9 mouse cellular contexts compared by ENCODE assay signal in the genomic region with DNA sequence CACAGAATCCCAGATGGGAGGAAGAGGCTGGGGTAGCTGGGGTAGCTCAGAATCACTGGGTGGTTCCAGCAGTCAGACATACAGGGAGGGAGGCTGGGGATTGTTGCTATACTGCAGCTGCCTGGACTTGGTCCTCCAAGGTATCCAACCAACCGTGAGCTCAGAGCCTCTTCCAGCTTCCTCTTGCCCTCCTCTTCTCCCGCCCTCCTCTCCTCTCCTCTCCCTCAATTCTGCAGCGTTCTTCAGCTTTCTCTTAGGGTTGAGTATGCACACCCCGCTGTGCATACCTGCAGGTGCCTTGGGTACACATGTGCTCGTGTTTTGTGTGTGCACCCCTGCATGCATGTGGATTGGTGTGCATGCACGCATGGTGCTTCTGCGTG.
DNase-seq lines count a peak whose midpoint lies in the region; ATAC-seq and TF ChIP-seq lines count a peak whose summit lies in the region.
"Had no signal": no experiment of that assay in that cellular context is flagged by ENCODE, and none has a peak within 500 bp of the region (broad histone marks: within the 10 kb centered on the region; RNA-seq: fewer than 3 reads in every experiment).

No protein-coding gene starts in this region.

- H3K27ac ChIP-seq in gastrocnemius, adult 2 months = no peak overlapping the region
- H3K27ac ChIP-seq in forebrain, embryonic 16.5 days (ENCODE audit: low read length) = peak overlapping the region; percentile 99
- 0 out of 2 replicates have a peak overlapping the region, but pooled peaks have one; percentile 9 for H3K27ac ChIP-seq in liver, embryonic 13.5 days

- peaks cover 37% of the 10 kb centered on the region for H3K4me1 ChIP-seq in E14TG2a.4 (replicated peaks; ENCODE audit: low read depth, low read length)
- peaks cover 23% of the 10 kb centered on the region for H3K4me1 ChIP-seq in forebrain, embryonic 16.5 days (replicated peaks; ENCODE audit: control insufficient read depth, insufficient read depth, low read length)
- H3K4me1 ChIP-seq in liver, embryonic 13.5 days (replicated peaks) = peaks cover 12% of the 10 kb centered on the region

- peak; percentile 42 for ATAC-seq in forebrain, embryonic 16.5 days
- ATAC-seq in liver, embryonic 13.5 days (ENCODE audit: low read depth) = no peak
- ATAC-seq: inflammation-experienced regulatory T-cells, adult 6 months had no signal

- intact Hi-C loops in gastrocnemius, adult 2 months (cut with DNase I) = no loop called here

- H3K4me3 ChIP-seq in gastrocnemius, adult 2 months = peak overlapping the region; percentile 71
- peak overlapping the region; percentile 70 for H3K4me3 ChIP-seq in E14TG2a.4 (replicated peaks; ENCODE audit: low read length)
- H3K4me3 ChIP-seq in forebrain, embryonic 16.5 days (replicated peaks; ENCODE audit: low read length) = peak overlapping the region; percentile 33
- H3K4me3 ChIP-seq in liver, embryonic 13.5 days (replicated peaks) = peak overlapping the region; percentile 32

- 3% methylated on average over 7 of the region's 7 CpGs for WGBS in forebrain, embryonic 16.5 days
- WGBS in liver, embryonic 13.5 days (ENCODE audit: insufficient replicate concordance) = 3% methylated on average over 7 of the region's 7 CpGs

- H3K36me3 ChIP-seq in E14TG2a.4 (ENCODE audit: insufficient read depth, low read length) = no peaks in the 10 kb centered on the region
- no peaks in the 10 kb centered on the region for H3K36me3 ChIP-seq in forebrain, embryonic 16.5 days (ENCODE audit: control insufficient read depth, insufficient read depth)
- H3K36me3 ChIP-seq in liver, embryonic 13.5 days = no peaks in the 10 kb centered on the region

- peaks cover 14% of the 10 kb centered on the region; the same call in 1 of the 2 replicates for H3K9me3 ChIP-seq in E14TG2a.4 (ENCODE audit: low read length)
- no peaks in the 10 kb centered on the region for H3K9me3 ChIP-seq in forebrain, embryonic 16.5 days (ENCODE audit: control insufficient read depth, low read length)
- H3K9me3 ChIP-seq in liver, embryonic 13.5 days (replicated peaks) = no peaks in the 10 kb centered on the region

- TF ChIP-seq CTCF in gastrocnemius, adult 2 months (IDR thresholded peaks at IDR 0.05) = no peak
- no peak for TF ChIP-seq CTCF in E14TG2a.4 (conservative IDR thresholded peaks at IDR 0.05; ENCODE audit: low read length)

- peak overlapping the region; percentile 64 for H3K4me2 ChIP-seq in forebrain, embryonic 16.5 days (ENCODE audit: low read length)
- peak overlapping the region; percentile 57 for H3K4me2 ChIP-seq in liver, embryonic 13.5 days

- peaks cover 67% of the 10 kb centered on the region for H3K27me3 ChIP-seq in E14TG2a.4 (ENCODE audit: insufficient read depth, low read length)
- H3K27me3 ChIP-seq in forebrain, embryonic 16.5 days (replicated peaks; ENCODE audit: control insufficient read depth, insufficient read depth, low read length) = no peaks in the 10 kb centered on the region
- H3K27me3 ChIP-seq in liver, embryonic 13.5 days = peaks cover 26% of the 10 kb centered on the region

- DNase-seq in gastrocnemius, adult 2 months = no peak
- DNase-seq in gastrocnemius, postnatal 25 days = no peak
- no peak for DNase-seq in liver, embryonic 13.5 days
- DNase-seq in MN1 (ENCODE audit: low spot score) = no peak
- DNase-seq in right cerebral cortex, postnatal 25 days = no peak
- DNase-seq in embryo, embryonic 10 days (ENCODE audit: low spot score) = no peak

- peak overlapping the region; percentile 76 for H3K9ac ChIP-seq in forebrain, embryonic 16.5 days (replicated peaks; ENCODE audit: low read depth, low read length)
- H3K9ac ChIP-seq in liver, embryonic 13.5 days = no peak overlapping the region
